Mouse (Mus musculus) hindbrain, embryonic 12.5 days (tissue): ENCODE data around the gene Marveld3. TPM values are rescaled to one million over a fixed set of nuclear protein-coding genes. Genes with fewer than 3 reads are reported as not detected.
A peak's percentile ranks its signal among the peaks of the same experiment; 100 is the strongest.

Experiments
- ATAC-seq: fragments of 200-750 bp; cut with Nextera tagmentation; 2 replicates; pipeline ENCODE4 v1.8.0; 2017; ENCODE audit warnings: moderate TSS enrichment; ENCODE audit not compliant: low FRiP score
- H3K27ac ChIP-seq: fragments of 300-500 bp; sonication (generic); 2 replicates; pipeline ENCODE4 v1.5.1; 2016; ENCODE audit warnings: mild to moderate bottlenecking
- H3K27me3 ChIP-seq: fragments of 300-500 bp; sonication (generic); 2 replicates; pipeline ENCODE4 v1.6.1; 2016; ENCODE audit warnings: mild to moderate bottlenecking
- H3K36me3 ChIP-seq: fragments of 300-500 bp; sonication (generic); 2 replicates; pipeline ENCODE4 v1.6.1; 2016; ENCODE audit warnings: mild to moderate bottlenecking
- H3K4me1 ChIP-seq: fragments of 300-500 bp; sonication (generic); 2 replicates; pipeline ENCODE4 v1.6.1; 2016
- H3K4me2 ChIP-seq: fragments of 300-500 bp; sonication (generic); replicated peaks from 2 replicates; pipeline ENCODE4 v1.6.1; 2016; ENCODE audit warnings: mild to moderate bottlenecking
- H3K4me3 ChIP-seq: fragments of 300-500 bp; sonication (generic); 2 replicates; pipeline ENCODE4 v1.5.1; 2016; ENCODE audit warnings: mild to moderate bottlenecking
- H3K9ac ChIP-seq: fragments of 300-500 bp; sonication (generic); 2 replicates; pipeline ENCODE4 v1.6.1; 2016; ENCODE audit warnings: mild to moderate bottlenecking, moderate library complexity
- H3K9me3 ChIP-seq: fragments of 300-500 bp; sonication (generic); replicated peaks from 2 replicates; pipeline ENCODE4 v1.6.1; 2016; ENCODE audit warnings: mild to moderate bottlenecking
- WGBS: fragments of 180-500 bp; shearing (Covaris S2); methylation state at CpG from one replicate; pipeline ENCODE4 v1.1.7; 2016; 5-methylcytosine and 5-hydroxymethylcytosine counted together
- polyA plus RNA-seq: library from polyadenylated mRNA; unstranded; fragments of >200 nt; fragmentation: Nextera tagmentation; extraction: Ambion mirVana; gene quantifications from 2 replicates; pipeline ENCODE4 v1.2.1, GENCODE M21; 2016

Gene Marveld3
- polyA plus RNA-seq, 1 experiment from 2014 or later: 2.5 TPM

DNA sequence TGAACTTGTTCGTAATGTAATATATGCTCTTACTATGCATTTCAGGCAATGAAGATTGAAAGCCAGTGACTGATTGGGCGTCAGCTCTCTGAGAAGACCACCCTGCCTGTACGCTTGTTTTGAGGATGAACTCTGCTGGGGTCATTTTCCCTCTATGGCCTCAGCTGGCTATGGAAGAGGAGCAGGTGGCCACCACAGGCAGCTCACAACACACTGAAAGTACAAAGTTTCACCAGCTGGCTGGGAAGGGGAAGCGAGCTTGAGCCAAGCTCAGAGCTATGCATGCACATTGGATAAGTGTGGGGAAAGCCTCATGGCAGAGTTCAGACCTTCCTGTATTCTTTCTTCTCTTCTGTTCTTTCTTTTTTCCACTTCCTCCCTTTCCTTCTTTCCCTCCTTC is 2.9 kb downstream of the Marveld3 start:
- Histone ChIP-seq H3K4me1 (peaks cover 23% of the 10 kb centered on the region), H3K4me3 (no peak overlapping the region), H3K27me3 (peaks cover 42% of the 10 kb centered on the region), H3K27ac (no peak overlapping the region), H3K36me3 (no peaks in the 10 kb centered on the region), H3K9me3 (no peaks in the 10 kb centered on the region), H3K9ac (no peak overlapping the region), H3K4me2 (no peak overlapping the region)
- WGBS: 64% methylated on average over 4 of the region's 4 CpGs
- ATAC-seq: no peak

DNA sequence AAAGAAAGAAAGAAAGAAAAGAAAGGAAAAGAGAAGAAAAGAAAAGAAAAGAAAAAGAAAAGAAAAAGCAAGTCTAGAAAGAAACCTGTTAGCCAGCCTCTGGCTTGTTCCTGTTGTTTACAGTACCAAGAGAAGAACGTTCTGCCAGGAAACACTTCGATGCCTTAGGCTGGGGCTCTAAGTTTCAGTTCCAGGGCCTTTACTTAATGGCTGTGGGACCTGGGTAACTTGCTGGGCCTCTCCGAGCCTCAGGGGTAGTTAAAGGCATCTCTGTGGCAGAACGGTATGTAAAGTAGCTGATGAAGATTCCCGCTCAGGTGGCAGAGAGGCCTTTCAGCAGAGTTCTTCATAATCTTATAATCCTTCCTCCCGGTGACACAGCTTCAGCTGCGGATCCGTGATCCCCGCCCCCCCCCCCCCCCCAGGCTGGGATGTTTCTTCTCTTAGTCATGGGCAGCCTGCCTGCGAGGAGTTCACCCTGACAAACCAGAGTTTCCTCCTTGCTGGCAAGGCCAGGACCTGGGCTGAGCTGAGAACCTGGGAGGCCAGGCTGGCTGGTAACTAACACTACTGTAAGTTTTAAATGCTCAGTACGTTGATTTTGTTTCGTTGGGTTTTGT is 3.9 kb downstream of the Marveld3 start:
- H3K4me3 ChIP-seq: no peak overlapping the region
- H3K4me1 ChIP-seq: peaks cover 24% of the 10 kb centered on the region
- H3K4me2 ChIP-seq: no peak overlapping the region
- 32% methylated on average over 12 of the region's 12 CpGs for WGBS
- no peak overlapping the region for H3K27ac ChIP-seq
- H3K9me3 ChIP-seq: no peaks in the 10 kb centered on the region
- no peaks in the 10 kb centered on the region for H3K36me3 ChIP-seq
- H3K27me3 ChIP-seq: peaks cover 37% of the 10 kb centered on the region
- no peak overlapping the region for H3K9ac ChIP-seq
- no peak for ATAC-seq

DNA sequence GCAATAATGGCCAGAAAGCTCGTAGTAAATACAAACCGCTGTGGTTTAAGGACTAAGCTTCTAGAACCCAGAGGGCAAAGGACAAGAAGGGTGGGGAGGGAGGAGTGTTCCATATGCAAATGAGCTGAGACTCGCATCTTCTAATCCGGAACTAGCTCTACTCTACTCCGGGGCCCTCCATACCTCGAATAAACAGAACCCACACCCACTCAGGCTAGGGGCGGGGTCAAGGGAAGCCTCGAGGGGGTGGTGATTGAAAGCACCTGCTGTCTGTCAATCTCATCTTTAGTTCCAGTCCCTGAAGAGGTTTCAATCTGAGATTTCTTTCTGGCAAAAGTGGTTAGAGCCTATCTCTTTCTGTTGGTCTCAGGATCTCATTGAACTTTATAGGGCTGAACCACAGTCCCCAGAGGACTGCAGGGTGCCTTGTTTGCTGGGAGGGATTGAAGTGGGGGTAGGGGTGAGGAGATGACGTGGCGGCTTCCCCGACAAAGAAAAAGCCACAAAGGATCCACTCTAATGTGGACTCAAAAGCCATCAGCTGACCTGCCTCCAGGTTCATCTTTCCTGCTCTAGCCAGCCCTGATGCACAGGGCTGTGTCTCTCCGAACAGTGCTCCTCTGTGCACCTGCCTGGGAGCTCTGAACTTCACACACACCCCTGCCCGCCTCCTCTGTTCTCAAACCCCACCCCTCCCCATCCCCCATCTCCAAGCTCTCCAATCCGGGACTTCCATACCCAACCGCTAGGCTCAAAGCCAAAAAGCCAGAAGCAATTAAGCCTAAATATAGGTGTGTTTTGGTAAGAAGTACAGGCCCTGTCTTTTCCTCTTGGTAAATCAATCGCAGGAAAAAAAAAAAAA is 4.6 kb downstream of the Marveld3 start:
- H3K9me3 ChIP-seq: no peaks in the 10 kb centered on the region
- no peak overlapping the region for H3K27ac ChIP-seq
- H3K4me1 ChIP-seq: peaks cover 24% of the 10 kb centered on the region
- no peaks in the 10 kb centered on the region for H3K36me3 ChIP-seq
- no peak for ATAC-seq
- peaks cover 29% of the 10 kb centered on the region for H3K27me3 ChIP-seq
- no peak overlapping the region for H3K9ac ChIP-seq
- no peak overlapping the region for H3K4me3 ChIP-seq
- H3K4me2 ChIP-seq: peak overlapping the region; percentile 30
- 5% methylated on average over 16 of the region's 16 CpGs for WGBS

DNA sequence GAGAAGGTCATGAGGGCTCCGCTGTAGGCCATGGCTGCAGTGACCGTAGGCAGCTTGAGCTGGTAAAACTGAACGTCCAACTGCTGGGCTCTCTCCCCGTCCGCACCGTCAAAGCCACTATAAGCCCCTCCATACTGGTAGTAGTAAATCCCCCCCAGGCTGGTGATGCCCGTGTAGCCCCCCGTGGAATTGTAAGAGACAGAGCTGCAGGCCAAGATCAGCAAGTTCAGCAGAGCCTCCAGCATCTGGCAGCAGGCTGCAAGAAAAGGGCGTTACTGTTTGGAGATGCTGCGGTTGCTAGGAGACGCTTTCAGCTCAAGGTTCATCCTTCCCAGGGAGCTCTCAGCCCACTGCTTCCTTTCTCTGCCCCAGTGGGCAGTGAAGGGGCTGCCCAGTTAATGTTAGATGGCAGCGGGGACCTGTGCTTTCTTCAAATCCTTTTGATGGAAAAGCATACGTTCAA is 7.5 kb downstream of the Marveld3 start:
- Histone ChIP-seq H3K9ac (no peak overlapping the region), H3K4me1 (peaks cover 22% of the 10 kb centered on the region), H3K4me2 (no peak overlapping the region), H3K36me3 (no peaks in the 10 kb centered on the region), H3K27me3 (0 out of 2 replicates have a peak, but pooled peaks cover under 1% of the 10 kb centered on the region), H3K4me3 (no peak overlapping the region), H3K27ac (no peak overlapping the region), H3K9me3 (no peaks in the 10 kb centered on the region)
- 45% methylated on average over 13 of the region's 13 CpGs for WGBS
- ATAC-seq: peak; percentile 59

DNA sequence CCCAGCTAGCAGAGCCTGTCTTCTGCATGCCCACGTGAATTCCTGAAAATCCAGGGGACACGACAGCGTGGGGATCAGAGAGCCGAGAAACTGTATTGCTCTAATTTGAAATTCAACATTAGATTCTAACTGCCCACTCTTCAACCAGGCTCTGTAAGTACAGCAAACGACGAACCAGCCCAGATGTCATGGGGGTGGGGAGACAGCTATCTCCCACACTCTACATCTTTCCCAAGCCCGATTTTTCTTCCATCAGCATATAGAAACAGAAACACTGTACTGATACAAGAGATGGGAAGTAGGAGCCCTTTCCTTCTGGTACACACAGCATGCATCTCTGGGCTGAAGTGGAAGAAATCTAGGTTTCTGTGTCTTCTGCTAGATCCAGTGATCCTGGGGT is 9.8 kb downstream of the Marveld3 start:
- no peaks in the 10 kb centered on the region for H3K36me3 ChIP-seq
- H3K4me3 ChIP-seq: no peak overlapping the region
- 74% methylated on average over 7 of the region's 7 CpGs for WGBS
- H3K4me2 ChIP-seq: no peak overlapping the region
- no peak overlapping the region for H3K27ac ChIP-seq
- peaks cover 28% of the 10 kb centered on the region for H3K4me1 ChIP-seq
- H3K9ac ChIP-seq: no peak overlapping the region
- peaks cover 15% of the 10 kb centered on the region for H3K27me3 ChIP-seq
- ATAC-seq: no peak
- H3K9me3 ChIP-seq: no peaks in the 10 kb centered on the region

DNA sequence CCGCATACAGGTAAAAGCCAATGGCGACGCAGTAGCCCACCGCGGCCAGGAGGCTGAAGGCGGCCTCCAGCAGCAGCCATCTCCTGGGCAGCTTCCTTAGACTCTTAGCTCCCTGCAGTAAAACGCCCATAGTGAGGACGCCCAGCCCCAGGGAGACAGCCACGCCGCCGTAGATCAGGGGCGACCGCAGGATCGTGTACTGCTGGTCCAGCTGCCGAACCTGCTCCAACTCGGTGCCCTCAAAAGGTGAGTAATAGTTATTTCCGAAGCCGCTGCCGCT is 13.8 kb downstream of the Marveld3 start:
- Histone ChIP-seq H3K9me3 (no peaks in the 10 kb centered on the region), H3K27me3 (peaks cover 19% of the 10 kb centered on the region), H3K36me3 (no peaks in the 10 kb centered on the region), H3K27ac (no peak overlapping the region), H3K4me1 (peaks cover 15% of the 10 kb centered on the region), H3K9ac (peak overlapping the region; percentile 45), H3K4me3 (peak overlapping the region; percentile 35), H3K4me2 (peak overlapping the region; percentile 59)
- 7% methylated on average over 19 of the region's 19 CpGs for WGBS
- peak; percentile 47; the same call in 1 of the 2 replicates for ATAC-seq

DNA sequence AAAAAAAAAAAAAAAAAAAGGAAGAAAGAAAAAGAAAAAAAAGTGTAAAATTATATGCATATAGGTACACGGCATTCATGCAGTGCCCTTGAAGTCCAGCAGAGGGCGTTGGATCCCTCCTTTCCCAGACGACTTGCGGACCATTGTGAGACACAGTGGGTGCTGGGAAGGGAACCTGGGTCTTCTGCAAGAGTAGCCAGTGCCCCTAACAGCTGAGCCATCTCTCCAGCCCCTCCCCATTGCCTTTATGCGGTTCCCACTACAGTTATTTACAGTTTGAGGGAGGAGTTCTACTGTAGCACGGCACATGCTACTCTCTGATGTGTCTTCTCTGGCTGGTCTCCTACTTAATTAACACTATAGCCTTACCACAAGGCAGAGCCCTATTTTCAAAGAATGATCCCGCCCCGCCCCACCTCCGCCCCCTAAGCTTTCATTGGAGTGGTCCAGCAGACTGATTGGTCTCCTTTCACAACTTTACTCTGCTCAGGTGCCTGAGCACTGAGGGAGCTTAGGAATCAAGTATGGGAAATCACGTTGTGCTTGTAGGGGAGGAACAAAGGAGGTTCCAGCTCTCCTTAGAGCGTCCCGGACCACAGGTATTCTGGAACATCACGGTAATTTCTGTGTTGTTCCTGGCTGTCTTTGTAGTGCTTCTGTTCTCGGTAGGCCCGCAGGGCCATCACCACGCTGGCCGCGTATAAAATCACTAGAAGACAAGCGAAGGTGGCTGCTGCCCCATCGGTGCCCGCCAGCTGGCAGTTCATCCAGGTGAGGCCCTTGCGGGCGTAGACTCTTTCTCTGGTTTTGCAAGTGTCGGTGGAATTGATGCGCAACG is 14.3 kb downstream of the Marveld3 start:
- Histone ChIP-seq H3K36me3 (no peaks in the 10 kb centered on the region), H3K4me3 (peak overlapping the region; percentile 35), H3K4me1 (peaks cover 15% of the 10 kb centered on the region), H3K27ac (no peak overlapping the region), H3K4me2 (peak overlapping the region; percentile 59), H3K27me3 (peaks cover 19% of the 10 kb centered on the region), H3K9me3 (no peaks in the 10 kb centered on the region), H3K9ac (peak overlapping the region; percentile 45)
- ATAC-seq: peak; percentile 53
- 2% methylated on average over 26 of the region's 26 CpGs for WGBS

DNA sequence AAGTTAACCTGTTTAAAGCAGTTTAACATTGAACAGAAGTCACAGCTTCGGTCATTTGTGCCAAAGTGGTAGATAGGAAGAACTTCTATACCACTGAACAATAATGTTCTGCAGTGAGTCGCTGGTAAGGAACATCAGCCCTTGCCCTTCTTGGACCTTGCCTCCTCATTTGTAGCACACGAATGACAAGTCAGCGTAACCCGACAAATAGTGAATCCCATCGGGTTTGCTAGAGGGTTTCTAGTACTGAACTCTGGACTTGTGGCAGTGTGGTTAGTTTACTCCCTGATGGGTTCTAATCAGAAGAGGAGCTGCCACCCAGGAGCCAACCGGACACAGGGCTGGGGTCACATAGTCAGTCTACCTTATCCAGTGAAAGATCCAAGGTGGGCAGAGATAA is 15.7 kb downstream of the Marveld3 start:
- 90% methylated on average over 7 of the region's 7 CpGs for WGBS
- peaks cover 11% of the 10 kb centered on the region; the same call in 1 of the 2 replicates for H3K4me1 ChIP-seq
- no peak overlapping the region for H3K27ac ChIP-seq
- ATAC-seq: no peak
- peaks cover 2% of the 10 kb centered on the region; the same call in 1 of the 2 replicates for H3K36me3 ChIP-seq
- no peak overlapping the region for H3K4me3 ChIP-seq
- peaks cover 19% of the 10 kb centered on the region for H3K27me3 ChIP-seq
- no peaks in the 10 kb centered on the region for H3K9me3 ChIP-seq
- H3K9ac ChIP-seq: no peak overlapping the region
- no peak overlapping the region for H3K4me2 ChIP-seq

DNA sequence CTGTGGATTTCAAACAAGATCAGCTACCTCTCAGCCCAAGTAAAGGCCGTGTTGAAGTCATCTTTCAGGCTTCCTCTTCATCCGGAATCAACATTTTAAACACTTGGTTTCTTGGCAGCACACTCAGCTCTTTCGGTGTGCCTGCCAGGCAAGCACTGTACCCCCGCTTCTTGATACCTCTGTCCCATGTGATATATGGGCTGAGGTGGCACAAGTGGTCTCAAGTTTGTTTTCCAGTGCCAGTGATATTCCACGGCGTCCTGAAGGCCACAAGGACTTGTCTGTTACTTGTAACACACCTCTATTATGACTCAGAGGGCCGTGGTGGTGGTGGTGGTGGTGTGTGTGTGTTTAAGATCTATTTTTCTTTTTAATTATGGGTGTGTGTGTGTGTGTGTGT is 16.3 kb downstream of the Marveld3 start:
- H3K36me3 ChIP-seq: peaks cover 7% of the 10 kb centered on the region
- ATAC-seq: no peak

DNA sequence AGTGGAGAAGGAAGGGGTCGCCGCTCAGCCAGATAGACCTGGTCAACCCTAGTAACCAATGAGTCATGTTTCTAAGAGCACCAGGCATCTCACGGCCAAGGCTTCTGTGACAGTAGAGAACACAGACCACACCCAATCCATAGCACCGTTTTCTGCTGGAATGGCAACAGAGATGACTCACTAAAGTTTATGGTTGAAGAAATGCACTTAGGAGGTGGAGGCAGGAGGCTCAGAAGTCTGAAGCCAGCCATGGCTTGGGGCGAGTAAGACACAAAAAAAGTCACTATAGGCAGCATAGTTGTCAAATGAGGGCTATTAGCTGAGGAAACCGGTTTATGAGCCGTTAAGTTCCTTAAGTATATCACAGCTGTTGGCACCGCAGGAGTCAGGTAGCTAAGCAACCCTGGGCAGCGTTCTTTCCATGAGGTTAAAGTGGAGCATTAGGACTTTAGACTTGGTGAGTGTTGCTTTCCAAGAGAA is 16.8 kb downstream of the Marveld3 start:
- no peak overlapping the region for H3K9ac ChIP-seq
- no peak overlapping the region for H3K4me3 ChIP-seq
- WGBS: 59% methylated on average over 9 of the region's 9 CpGs
- peaks cover 11% of the 10 kb centered on the region; the same call in 1 of the 2 replicates for H3K4me1 ChIP-seq
- no peak overlapping the region for H3K27ac ChIP-seq
- no peak for ATAC-seq
- H3K4me2 ChIP-seq: no peak overlapping the region
- H3K36me3 ChIP-seq: peaks cover 12% of the 10 kb centered on the region
- peaks cover 19% of the 10 kb centered on the region for H3K27me3 ChIP-seq
- no peaks in the 10 kb centered on the region for H3K9me3 ChIP-seq

More for the DNA sequence above, 16.3 kb downstream of the Marveld3 start:
- H3K9me3 ChIP-seq: no peaks in the 10 kb centered on the region
- peaks cover 19% of the 10 kb centered on the region for H3K27me3 ChIP-seq
- no peak overlapping the region for H3K9ac ChIP-seq
- no peak overlapping the region for H3K27ac ChIP-seq
- WGBS: 88% methylated on average over 7 of the region's 7 CpGs
- H3K4me3 ChIP-seq: no peak overlapping the region
- no peak overlapping the region for H3K4me2 ChIP-seq
- peaks cover 11% of the 10 kb centered on the region; the same call in 1 of the 2 replicates for H3K4me1 ChIP-seq

DNA sequence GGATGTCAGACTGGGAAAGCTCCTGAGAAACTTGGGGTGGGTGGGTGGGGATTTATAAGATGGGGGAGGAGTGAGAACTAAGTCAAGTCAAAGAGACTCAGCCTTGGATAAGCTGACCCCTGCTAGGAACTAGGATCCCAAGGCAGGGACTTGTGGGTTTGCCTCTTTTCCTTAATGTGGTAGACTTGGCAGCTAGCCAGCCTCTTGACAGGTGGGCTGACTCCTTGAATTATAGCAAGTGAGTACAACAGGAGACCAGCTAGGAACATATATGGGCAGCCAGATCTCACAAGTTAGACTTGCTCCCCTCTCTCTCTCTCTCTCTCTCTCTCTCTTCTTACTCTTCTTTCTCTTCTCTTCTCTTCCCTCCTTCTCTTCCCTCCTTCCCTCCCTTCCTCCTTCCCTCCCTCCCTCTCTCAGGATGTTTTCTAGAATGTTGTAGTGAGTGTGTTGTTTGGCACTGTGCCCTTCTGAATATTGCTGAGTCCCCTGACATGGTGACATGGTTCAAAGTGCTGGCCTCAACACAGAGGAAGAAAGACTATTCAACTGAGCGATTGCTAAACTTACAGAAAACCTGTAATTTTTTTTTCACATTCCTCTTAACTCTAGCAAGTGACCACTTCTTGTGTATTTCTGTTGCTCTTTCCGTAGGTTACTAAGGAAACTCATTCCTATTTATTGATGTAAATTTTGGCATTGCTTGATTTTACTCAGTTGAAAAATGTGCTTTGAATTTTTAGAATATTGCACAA is 20.2 kb downstream of the Marveld3 start:
- peaks cover 1% of the 10 kb centered on the region for H3K27me3 ChIP-seq
- H3K9ac ChIP-seq: no peak overlapping the region
- no peak overlapping the region for H3K27ac ChIP-seq
- H3K36me3 ChIP-seq: peaks cover 38% of the 10 kb centered on the region
- H3K4me1 ChIP-seq: no peaks in the 10 kb centered on the region
- no peak overlapping the region for H3K4me2 ChIP-seq
- 85% methylated on average over 2 of the region's 2 CpGs for WGBS
- ATAC-seq: no peak
- no peaks in the 10 kb centered on the region for H3K9me3 ChIP-seq
- H3K4me3 ChIP-seq: no peak overlapping the region
